Mouse (Mus musculus) hindbrain, embryonic 13.5 days (tissue): ENCODE measurements around the gene Stk24. TPM values are rescaled to one million over a fixed set of nuclear protein-coding genes. Genes with fewer than 3 reads are reported as not detected.

Experiments used
- ATAC-seq: fragments of 200-750 bp; cut with Nextera tagmentation; 2 replicates; pipeline ENCODE4 v1.8.0; 2017; ENCODE audit warnings: moderate TSS enrichment; ENCODE audit not compliant: low FRiP score
- H3K27ac ChIP-seq: fragments of 300-500 bp; sonication (generic); 2 replicates; pipeline ENCODE4 v1.5.1; 2015; ENCODE audit warnings: inconsistent platforms, mild to moderate bottlenecking, moderate library complexity
- H3K27me3 ChIP-seq: fragments of 300-500 bp; sonication (generic); 2 replicates; pipeline ENCODE4 v1.6.1; 2015; ENCODE audit warnings: mild to moderate bottlenecking, inconsistent platforms
- H3K36me3 ChIP-seq: fragments of 300-500 bp; sonication (generic); 2 replicates; pipeline ENCODE4 v1.6.1; 2015; ENCODE audit warnings: mild to moderate bottlenecking, inconsistent platforms
- H3K4me1 ChIP-seq: fragments of 300-500 bp; sonication (generic); replicated peaks from 2 replicates; pipeline ENCODE4 v1.6.1; 2015; ENCODE audit warnings: inconsistent platforms
- H3K4me2 ChIP-seq: fragments of 300-500 bp; sonication (generic); 2 replicates; pipeline ENCODE4 v1.6.1; 2015; ENCODE audit warnings: inconsistent platforms, mild to moderate bottlenecking, moderate library complexity
- H3K4me3 ChIP-seq: fragments of 300-500 bp; sonication (generic); 2 replicates; pipeline ENCODE4 v1.5.1; 2015; ENCODE audit warnings: mild to moderate bottlenecking, inconsistent platforms
- H3K9ac ChIP-seq: fragments of 300-500 bp; sonication (generic); 2 replicates; pipeline ENCODE4 v1.6.1; 2015; ENCODE audit warnings: mild to moderate bottlenecking, inconsistent platforms
- H3K9me3 ChIP-seq: fragments of 300-500 bp; sonication (generic); 2 replicates; pipeline ENCODE4 v1.6.1; 2016; ENCODE audit warnings: inconsistent platforms
- WGBS: fragments of 180-500 bp; shearing (Covaris S2); methylation state at CpG from one replicate; pipeline ENCODE4 v1.1.7; 2015; 5-methylcytosine and 5-hydroxymethylcytosine counted together
- polyA plus RNA-seq: library from polyadenylated mRNA; unstranded; fragments of >200 nt; fragmentation: Nextera tagmentation; extraction: Ambion mirVana; gene quantifications from 2 replicates; pipeline ENCODE4 v1.2.1, GENCODE M21; 2015

Gene Stk24
- polyA plus RNA-seq, 1 experiment from 2014 or later, result 20.2 TPM

DNA sequence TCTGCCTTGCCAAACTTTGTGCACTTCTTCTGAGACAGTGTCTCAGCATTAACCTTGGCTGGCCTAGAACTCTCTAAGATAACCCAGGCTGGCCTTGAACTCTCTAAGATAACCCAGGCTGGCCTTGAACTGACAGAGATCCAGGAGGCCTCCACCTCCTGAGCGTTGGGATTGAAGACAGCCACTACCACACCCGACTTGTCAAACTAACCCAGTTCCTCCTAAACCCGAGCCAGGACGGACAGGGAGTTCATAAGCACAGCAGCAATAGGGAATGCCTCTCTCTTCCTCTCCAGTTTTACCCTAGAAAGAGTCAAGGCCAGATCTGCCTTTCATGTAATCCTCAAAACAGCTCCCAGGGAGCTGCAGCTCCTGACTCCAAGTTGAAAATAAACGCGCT, 3.2 kb downstream of the Stk24 start:
- peaks cover 37% of the 10 kb centered on the region for H3K4me1 ChIP-seq
- H3K36me3 ChIP-seq, result no peaks in the 10 kb centered on the region
- H3K9me3 ChIP-seq, result no peaks in the 10 kb centered on the region
- no peaks in the 10 kb centered on the region for H3K27me3 ChIP-seq
- no peak for ATAC-seq
- 83% methylated on average over 6 of the region's 6 CpGs for WGBS
- H3K4me2 ChIP-seq, result no peak overlapping the region
- no peak overlapping the region for H3K9ac ChIP-seq
- H3K27ac ChIP-seq, result no peak overlapping the region
- no peak overlapping the region for H3K4me3 ChIP-seq

GRCm38 (mm10) chr14:121373901-121374300, 5.9 kb downstream of the Stk24 start:
- no peaks in the 10 kb centered on the region for H3K27me3 ChIP-seq
- no peak overlapping the region for H3K9ac ChIP-seq
- H3K4me3 ChIP-seq, result no peak overlapping the region
- H3K27ac ChIP-seq, result no peak overlapping the region
- H3K4me2 ChIP-seq, result no peak overlapping the region
- H3K9me3 ChIP-seq, result no peaks in the 10 kb centered on the region
- no peak for ATAC-seq
- peaks cover 44% of the 10 kb centered on the region for H3K4me1 ChIP-seq
- H3K36me3 ChIP-seq, result no peaks in the 10 kb centered on the region
- WGBS, result 81% methylated on average over 4 of the region's 4 CpGs

GRCm38 (mm10) chr14:121373020-121373419, 6.8 kb downstream of the Stk24 start:
- Histone ChIP-seq H3K4me3 (no peak overlapping the region), H3K27ac (no peak overlapping the region), H3K4me1 (peaks cover 51% of the 10 kb centered on the region), H3K9ac (no peak overlapping the region), H3K27me3 (no peaks in the 10 kb centered on the region), H3K36me3 (no peaks in the 10 kb centered on the region), H3K9me3 (no peaks in the 10 kb centered on the region), H3K4me2 (no peak overlapping the region)
- WGBS, result 90% methylated on average over 9 of the region's 9 CpGs
- no peak for ATAC-seq

- no peak overlapping the region for H3K4me3 ChIP-seq
- peaks cover 50% of the 10 kb centered on the region for H3K4me1 ChIP-seq
- 92% methylated on average over 5 of the region's 5 CpGs for WGBS
- ATAC-seq, result no peak
- H3K9ac ChIP-seq, result no peak overlapping the region
- no peak overlapping the region for H3K27ac ChIP-seq
- no peak overlapping the region for H3K4me2 ChIP-seq
- no peaks in the 10 kb centered on the region for H3K36me3 ChIP-seq
- H3K9me3 ChIP-seq, result no peaks in the 10 kb centered on the region
- no peaks in the 10 kb centered on the region for H3K27me3 ChIP-seq
These were observed 7.6 kb downstream of the Stk24 start for GRCm38 (mm10) chr14:121371911-121372820.

GRCm38 (mm10) chr14:121369385-121369784, 10.4 kb downstream of the Stk24 start:
- 0 out of 2 replicates have a peak overlapping the region, but pooled peaks have one; percentile 3 for H3K27ac ChIP-seq
- H3K4me1 ChIP-seq, result peaks cover 54% of the 10 kb centered on the region
- H3K4me2 ChIP-seq, result no peak overlapping the region
- H3K4me3 ChIP-seq, result no peak overlapping the region
- no peaks in the 10 kb centered on the region for H3K36me3 ChIP-seq
- no peaks in the 10 kb centered on the region for H3K27me3 ChIP-seq
- ATAC-seq, result no peak
- WGBS, result 67% methylated on average over 5 of the region's 5 CpGs
- H3K9ac ChIP-seq, result no peak overlapping the region
- H3K9me3 ChIP-seq, result no peaks in the 10 kb centered on the region

DNA sequence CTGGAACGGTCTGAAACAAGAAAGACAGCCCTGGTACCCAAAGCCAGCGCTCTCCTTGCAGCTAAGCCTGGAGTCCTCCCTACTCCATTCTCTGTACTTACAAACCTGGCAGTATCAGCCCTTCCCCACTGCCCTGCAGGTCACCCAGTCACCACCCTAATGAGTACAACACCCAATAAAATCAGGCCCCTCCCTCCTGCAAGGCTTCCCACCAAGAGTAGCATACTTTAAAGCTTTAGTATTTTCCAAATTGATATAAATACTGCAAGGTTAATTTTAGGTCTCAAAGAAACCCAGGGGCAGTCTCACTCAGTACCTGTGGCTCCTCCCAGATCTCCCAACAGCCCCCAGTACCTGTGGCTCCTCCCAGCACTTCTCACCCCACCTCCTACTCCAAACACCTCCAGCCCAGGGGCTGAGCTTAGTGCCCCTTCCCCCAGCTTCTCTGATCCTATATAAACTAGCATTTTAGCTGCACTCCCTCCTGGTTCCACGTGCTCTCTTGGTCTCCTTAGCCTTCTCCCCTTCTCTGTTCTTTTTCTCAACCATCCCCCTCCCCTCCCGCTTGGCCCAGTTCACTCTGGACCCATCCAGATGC, 11.6 kb downstream of the Stk24 start:
- no peak overlapping the region for H3K4me3 ChIP-seq
- H3K4me2 ChIP-seq, result no peak overlapping the region
- H3K9ac ChIP-seq, result no peak overlapping the region
- H3K27me3 ChIP-seq, result no peaks in the 10 kb centered on the region
- H3K27ac ChIP-seq, result no peak overlapping the region
- 0 out of 2 replicates have a peak, but pooled peaks cover 2% of the 10 kb centered on the region for H3K36me3 ChIP-seq
- ATAC-seq, result no peak
- WGBS, result 76% methylated on average over 4 of the region's 4 CpGs
- no peaks in the 10 kb centered on the region for H3K9me3 ChIP-seq
- H3K4me1 ChIP-seq, result peaks cover 52% of the 10 kb centered on the region

DNA sequence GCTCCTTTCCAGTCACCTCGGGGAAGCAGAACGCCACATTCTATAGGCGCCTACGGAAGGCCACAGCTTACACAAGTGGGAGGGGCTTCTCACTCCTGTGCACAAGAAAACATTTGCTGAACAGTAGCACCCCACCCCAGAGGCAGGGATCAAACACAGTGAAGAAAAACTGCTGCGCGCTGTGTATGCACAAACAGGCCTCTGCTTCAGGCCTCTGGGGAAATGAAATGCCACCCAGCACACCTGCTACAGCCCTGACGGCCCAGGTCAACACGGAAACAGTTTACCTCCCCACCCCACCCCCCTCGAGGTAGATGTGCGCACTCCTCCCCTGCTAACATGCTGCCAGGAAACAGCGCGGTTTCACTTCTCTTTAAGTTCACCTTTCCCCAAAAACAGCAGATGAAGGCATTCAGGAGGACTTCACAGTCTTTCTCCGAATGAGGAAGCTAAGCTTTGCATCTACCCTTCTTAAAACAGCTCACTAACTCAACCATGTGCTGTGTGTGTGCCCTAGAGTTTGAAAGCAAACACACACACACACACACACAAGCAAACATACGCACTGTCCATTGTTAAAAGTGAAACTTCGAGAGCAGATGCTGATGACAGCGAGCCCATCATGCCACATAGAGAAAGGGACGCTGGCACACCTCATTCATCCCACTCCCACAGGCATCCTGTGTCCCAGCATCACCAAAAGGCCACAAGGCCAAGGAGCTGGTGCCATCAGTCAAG, 13.7 kb downstream of the Stk24 start:
- no peak overlapping the region for H3K4me3 ChIP-seq
- no peaks in the 10 kb centered on the region for H3K9me3 ChIP-seq
- H3K27me3 ChIP-seq, result no peaks in the 10 kb centered on the region
- no peak overlapping the region for H3K4me2 ChIP-seq
- H3K36me3 ChIP-seq, result 0 out of 2 replicates have a peak, but pooled peaks cover 2% of the 10 kb centered on the region
- H3K9ac ChIP-seq, result no peak overlapping the region
- H3K27ac ChIP-seq, result 0 out of 2 replicates have a peak overlapping the region, but pooled peaks have one; percentile 1
- peaks cover 52% of the 10 kb centered on the region for H3K4me1 ChIP-seq
- ATAC-seq, result peak; percentile 37; the same call in 1 of the 2 replicates
- WGBS, result 69% methylated on average over 17 of the region's 17 CpGs

DNA sequence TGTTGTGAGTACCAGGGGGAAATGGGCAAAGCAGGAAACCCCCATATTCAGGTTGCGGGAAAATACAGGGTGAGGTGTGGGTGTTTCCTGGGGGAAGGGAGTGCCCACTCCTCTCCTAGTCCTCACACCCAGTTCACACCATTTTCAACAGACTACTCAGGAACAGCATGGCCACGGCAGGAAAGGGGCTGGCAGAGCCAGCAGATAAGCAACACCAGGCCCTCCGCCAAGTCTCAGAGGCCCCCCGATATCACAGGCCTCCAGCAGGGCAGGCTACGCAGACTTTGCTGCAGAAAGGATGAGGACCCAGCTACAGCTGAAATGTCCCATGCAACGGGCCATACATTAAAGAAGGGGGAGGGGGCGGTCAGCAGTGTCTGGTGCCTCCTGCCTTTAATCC, 14.4 kb downstream of the Stk24 start:
- WGBS, result 81% methylated on average over 7 of the region's 7 CpGs
- ATAC-seq, result no peak
- Histone ChIP-seq H3K9ac (no peak overlapping the region), H3K4me1 (peaks cover 53% of the 10 kb centered on the region), H3K27me3 (no peaks in the 10 kb centered on the region), H3K36me3 (peaks cover 8% of the 10 kb centered on the region; the same call in 1 of the 2 replicates), H3K27ac (0 out of 2 replicates have a peak overlapping the region, but pooled peaks have one; percentile 1), H3K4me2 (no peak overlapping the region), H3K4me3 (no peak overlapping the region), H3K9me3 (no peaks in the 10 kb centered on the region)

DNA sequence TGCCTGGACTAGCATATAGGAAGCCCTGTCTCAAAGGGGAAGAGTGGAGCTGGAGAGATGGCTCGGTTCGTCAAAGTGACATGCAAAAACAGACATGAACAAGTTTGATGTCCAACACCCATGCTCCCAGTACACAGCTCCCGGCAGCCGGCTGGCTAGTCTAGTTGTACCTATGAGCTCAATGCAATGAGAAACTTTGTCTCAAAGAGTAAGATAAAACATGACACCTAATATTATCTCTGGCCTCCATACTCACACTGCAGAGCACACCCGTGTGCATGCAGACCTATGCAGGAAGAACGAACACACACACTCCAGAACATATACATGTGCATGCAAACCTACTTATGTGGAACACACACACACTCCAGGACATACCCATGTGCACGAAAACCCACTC, 15.5 kb downstream of the Stk24 start:
- H3K36me3 ChIP-seq, result peaks cover 8% of the 10 kb centered on the region; the same call in 1 of the 2 replicates
- no peak overlapping the region for H3K4me2 ChIP-seq
- 99% methylated on average over 7 of the region's 7 CpGs for WGBS
- H3K27ac ChIP-seq, result no peak overlapping the region
- H3K9ac ChIP-seq, result no peak overlapping the region
- no peaks in the 10 kb centered on the region for H3K27me3 ChIP-seq
- no peak overlapping the region for H3K4me3 ChIP-seq
- H3K9me3 ChIP-seq, result no peaks in the 10 kb centered on the region
- no peak for ATAC-seq
- H3K4me1 ChIP-seq, result peaks cover 49% of the 10 kb centered on the region

DNA sequence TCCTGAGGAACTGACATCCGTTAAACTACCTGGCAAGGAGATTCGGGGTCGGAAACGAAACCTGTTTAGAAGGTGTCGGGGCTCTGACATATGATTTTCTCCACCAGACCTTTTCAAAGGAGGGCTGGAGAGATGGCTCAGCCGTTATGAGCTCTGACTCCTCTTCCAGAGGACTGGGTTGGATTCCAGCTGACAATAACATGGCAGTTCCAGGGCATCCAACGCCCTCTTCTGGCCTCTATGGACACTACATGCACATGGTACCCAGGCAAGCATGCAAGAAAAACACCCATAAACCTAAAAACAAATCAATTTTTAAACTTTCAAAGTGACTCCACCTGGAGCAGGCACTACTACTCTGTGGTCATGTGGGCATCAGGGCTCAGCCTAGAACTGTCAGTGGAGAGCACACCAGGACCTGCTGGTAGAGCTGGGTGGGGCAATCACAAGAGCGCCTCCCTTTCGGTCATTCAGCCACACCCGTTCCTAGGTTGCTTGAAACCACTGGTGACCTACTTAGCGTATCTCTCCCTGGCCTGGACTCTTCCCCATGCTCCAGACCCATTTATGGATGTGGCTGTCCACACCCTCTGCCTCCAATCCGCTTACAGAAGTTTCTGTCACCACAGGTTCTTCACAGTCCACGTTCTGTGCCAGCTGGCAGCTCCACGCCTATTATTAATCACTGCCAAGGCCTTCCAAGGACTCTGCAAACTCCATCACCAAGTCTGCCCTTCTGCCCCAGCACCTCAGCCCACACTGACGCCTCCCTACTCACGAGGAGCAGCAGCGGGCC, 18.3 kb downstream of the Stk24 start:
- Histone ChIP-seq H3K9ac (no peak overlapping the region), H3K36me3 (peaks cover 8% of the 10 kb centered on the region; the same call in 1 of the 2 replicates), H3K27me3 (no peaks in the 10 kb centered on the region), H3K9me3 (no peaks in the 10 kb centered on the region), H3K4me1 (peaks cover 41% of the 10 kb centered on the region), H3K27ac (no peak overlapping the region), H3K4me3 (no peak overlapping the region), H3K4me2 (no peak overlapping the region)
- WGBS, result 90% methylated on average over 17 of the region's 17 CpGs
- no peak for ATAC-seq

DNA sequence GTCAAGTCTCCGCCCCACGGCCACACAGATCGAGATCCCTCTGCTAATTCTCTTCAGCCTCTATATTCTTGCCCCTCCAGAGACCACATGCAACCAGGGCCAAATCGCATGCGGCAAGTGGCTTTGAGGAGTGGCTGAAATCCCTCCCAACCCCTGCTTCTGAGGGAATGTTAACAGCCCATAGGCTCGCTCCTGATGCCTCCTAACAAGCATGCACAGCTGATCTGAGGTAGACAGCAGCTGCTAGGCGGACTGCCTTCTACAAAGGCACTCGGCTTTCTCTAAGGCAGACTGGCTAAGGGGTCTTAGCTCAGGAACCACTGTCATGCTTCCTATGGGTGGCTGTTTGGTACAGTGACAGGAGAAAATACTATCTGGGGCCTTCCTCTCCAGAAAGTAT, 20.0 kb downstream of the Stk24 start:
- ATAC-seq, result no peak
- no peaks in the 10 kb centered on the region for H3K9me3 ChIP-seq
- H3K27ac ChIP-seq, result no peak overlapping the region
- H3K9ac ChIP-seq, result no peak overlapping the region
- H3K4me3 ChIP-seq, result no peak overlapping the region
- H3K27me3 ChIP-seq, result no peaks in the 10 kb centered on the region
- H3K36me3 ChIP-seq, result peaks cover 8% of the 10 kb centered on the region; the same call in 1 of the 2 replicates
- peaks cover 29% of the 10 kb centered on the region for H3K4me1 ChIP-seq
- WGBS, result 70% methylated on average over 8 of the region's 8 CpGs
- H3K4me2 ChIP-seq, result no peak overlapping the region
